Mouse (Mus musculus): ENCODE results near the gene Trim47. TPM values are rescaled to one million over a fixed set of nuclear protein-coding genes. Genes with fewer than 3 reads are reported as not detected.
"Not testable (repeated sequence)": the region's sequence is repeated elsewhere in the genome, so short reads cannot be mapped to it uniquely, and the experiment has no call there.

Gene Trim47
- total RNA-seq, 2 experiments from 2014 or later = 14.6 to 23.5 TPM

DNA sequence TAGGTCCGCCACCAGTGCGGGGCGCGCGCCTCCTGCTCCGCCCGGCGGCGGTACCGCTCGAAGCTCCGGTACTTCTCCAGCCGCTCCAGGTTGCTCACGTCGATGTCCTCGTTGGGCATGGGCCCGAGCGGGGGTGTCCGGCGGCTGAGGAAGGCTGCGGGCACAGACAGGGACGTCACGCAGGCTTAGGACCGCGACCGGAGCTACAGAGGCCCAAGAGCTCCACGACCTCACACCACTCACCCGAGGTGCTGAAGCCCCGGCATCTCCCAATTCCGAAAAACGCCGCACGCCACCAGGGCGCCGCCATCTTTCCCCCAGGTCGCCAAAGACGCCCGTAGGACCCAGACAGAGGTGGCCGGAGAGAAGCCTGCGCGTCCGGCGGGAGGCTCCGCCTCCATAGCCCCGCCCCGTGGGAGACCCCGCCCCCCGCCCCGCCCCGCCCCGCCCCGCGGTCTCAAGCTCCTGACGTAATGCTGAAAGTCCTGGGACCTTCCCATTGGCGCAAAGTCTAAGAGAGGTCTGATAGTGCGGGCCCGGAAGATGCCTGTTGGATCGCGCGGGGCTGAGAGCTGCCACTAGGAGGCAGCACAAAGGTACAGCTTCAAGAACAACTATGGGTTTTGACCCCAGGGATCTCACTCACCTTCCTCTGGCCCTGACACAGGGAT, 11.6 kb upstream of the Trim47 start, which contains the start of gene Mrpl38:
Gene Mrpl38 (minus strand): TSS at position 401 of the 671 bp plus-strand sequence.
- DNase-seq (ENCODE audit: low spot score in 2 of 2) = peak; percentile 78 to 81

GRCm38 (mm10) chr11:116138096-116138467, 11.1 kb upstream of the Trim47 start:
- no peak for DNase-seq (ENCODE audit: low spot score in 2 of 2)

- no peak for DNase-seq (ENCODE audit: low spot score in 2 of 2)
Measured at GRCm38 (mm10) chr11:116134171-116134570, 7.2 kb upstream of the Trim47 start.

DNA sequence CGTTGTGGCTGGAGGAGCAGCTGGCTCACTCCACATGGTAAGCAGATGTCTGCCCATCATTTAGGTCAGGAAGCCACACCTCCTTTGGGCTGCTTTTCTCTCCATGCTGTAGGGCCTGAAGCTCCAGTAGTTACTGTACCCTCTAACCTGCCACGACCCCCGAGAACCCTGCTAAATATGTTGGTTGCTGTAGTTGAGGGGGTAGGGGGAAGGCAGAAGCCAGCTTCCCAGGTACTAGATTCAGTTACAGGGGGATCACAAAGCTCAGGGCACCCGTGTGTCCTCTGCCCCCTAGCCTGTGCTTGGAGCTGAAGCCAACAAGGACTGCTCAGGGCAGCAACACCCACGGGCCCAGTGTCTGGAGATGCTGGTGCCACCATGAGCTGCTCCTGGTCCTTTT, 6.5 kb upstream of the Trim47 start:
- DNase-seq (ENCODE audit: low spot score in 2 of 2) = no peak

DNA sequence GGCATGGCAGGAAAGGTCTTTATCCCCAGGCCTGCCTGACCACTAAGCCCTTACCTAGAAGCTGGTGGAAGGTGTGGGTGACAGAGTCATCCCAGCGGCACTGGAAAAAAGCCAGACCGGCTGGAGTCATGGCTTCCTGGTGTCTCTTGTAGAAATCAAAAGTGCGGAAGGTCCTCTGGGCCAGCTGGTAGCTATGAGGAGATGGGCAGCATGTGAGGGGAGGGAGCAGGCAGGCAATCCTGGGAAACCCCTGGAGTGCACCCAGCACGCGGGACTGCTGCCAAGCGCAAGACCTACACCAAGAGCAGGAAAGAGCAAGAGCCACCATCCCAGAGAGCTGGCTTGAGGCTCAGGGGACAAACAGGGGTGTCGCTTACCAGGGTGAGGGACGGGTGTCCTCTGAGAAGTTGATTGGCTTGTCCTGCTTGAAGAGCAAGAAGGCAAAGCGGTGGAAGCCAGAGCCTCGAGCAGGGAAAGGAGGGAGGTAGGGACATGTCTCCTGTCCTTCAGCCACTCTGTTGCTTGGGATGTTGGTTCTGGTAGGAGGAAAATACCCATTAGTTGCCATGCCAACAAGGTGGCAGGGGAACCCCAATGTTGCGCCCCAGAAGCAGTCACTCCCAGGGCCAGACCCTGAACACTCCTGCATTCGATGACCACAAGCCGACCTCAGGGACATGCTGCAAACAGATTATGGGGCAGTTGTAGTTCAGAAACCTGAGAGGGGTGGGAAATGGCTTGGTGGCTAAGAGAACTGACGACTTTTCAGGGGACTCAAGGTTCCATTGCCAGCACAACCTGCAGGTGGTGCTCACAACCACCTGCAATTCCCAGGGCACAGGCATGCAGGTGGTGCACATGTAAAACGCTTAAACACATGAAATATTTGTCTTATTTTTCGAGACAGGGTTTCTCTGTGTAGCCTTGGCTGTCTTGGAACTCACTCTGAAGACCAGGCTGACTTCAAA, 5.6 kb upstream of the Trim47 start:
- DNase-seq (ENCODE audit: low spot score in 2 of 2) = no peak

DNA sequence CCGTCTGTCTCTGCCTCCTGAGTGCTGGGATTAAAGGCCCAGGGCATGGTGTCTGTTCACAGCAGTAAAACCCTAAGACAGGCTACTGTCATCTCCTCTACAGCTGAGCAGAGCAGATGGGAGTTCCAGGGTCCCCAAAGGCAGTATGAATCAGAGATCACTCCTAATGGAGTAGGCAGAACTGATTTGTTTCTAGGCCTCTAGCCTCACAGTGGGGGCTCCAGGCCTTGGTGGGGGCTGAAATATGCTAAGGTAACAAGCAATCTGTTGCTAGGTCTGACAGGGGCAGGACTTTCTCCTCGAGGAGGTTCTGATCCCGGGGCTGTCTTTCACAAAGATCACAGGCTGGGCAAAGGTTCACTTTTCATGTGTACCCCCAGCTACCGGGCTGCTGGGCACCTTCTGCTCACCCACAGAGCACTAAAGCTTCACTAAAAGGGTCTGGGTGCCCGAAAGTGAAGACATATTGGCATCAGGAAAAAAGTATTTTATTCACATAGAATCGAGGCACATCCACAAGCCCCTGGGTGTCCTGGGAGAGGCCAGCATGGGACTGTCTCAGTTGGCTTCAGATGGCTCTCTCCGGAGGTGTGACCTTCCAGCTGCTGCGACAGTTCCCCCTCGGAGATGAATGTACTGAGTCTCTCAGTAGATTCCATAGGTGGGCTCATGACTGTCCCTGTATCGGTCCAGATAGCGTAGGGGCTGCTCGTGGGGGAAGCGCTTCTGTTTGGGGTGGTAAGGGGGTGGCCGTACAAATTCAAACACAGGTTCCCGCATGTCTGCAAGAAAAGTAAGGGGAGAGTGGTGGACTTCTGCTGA, 4.5 kb upstream of the Trim47 start:
- no peak for DNase-seq (ENCODE audit: low spot score in 2 of 2)

GRCm38 (mm10) chr11:116130488-116131205, 3.6 kb upstream of the Trim47 start, which contains the start of gene Trim65:
TSS of gene Trim65 (minus strand) at chr11:116131128.
- DNase-seq (ENCODE audit: low spot score in 2 of 2) = peak; percentile 83 to 87

- DNase-seq (ENCODE audit: low spot score in 2 of 2) = no peak
Measured at GRCm38 (mm10) chr11:116129993-116130487, 3.0 kb upstream of the Trim47 start.

- DNase-seq (ENCODE audit: low spot score in 2 of 2) = no peak
Measured at GRCm38 (mm10) chr11:116129091-116129790, 2.2 kb upstream of the Trim47 start.

DNA sequence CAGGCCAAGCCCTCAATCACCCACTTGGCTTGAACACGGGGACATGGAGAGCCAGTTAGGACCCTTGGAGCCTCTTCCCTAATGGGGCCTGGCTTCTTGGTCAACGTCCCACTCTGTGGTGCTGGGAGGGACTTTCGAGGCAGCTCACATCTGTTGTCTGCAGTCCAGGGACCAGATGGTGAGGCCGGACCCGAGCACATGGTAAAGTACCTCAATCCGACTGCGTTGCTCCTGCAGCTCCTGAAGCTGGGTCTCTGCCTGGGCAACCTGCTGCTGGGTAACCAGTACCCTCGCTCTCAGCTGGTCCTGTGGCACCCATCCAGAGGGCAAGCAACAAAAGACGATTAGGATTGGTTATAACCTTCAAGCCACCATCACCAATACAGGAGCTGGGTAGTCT, 976 bp upstream of the Trim47 start:
- no peak for DNase-seq (ENCODE audit: low spot score in 2 of 2)

DNA sequence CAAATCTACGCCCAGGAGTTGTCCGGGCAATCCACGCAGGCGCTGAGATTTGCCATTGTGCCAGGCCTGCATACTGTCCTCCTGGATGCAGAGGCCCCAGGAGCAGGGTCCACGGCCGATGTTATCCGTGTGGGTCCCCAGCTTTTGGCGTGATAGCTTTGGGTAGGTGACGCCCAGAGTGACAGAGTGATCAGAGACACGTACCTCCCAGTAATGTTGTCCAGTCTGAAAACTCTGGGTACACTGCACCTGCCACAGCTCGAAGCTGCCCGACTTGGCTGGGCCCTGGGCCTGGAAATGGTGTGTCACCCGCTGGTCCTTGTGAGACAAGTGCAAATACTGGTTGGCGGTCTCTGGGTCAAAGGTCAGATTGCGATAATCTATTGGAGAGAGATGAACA, 749 bp downstream of the Trim47 start:
- no peak for DNase-seq (ENCODE audit: low spot score in 2 of 2)

- not testable (repeated sequence) for DNase-seq (ENCODE audit: low spot score in 2 of 2)
Measured at GRCm38 (mm10) chr11:116121731-116122245, 5.2 kb downstream of the Trim47 start.

DNA sequence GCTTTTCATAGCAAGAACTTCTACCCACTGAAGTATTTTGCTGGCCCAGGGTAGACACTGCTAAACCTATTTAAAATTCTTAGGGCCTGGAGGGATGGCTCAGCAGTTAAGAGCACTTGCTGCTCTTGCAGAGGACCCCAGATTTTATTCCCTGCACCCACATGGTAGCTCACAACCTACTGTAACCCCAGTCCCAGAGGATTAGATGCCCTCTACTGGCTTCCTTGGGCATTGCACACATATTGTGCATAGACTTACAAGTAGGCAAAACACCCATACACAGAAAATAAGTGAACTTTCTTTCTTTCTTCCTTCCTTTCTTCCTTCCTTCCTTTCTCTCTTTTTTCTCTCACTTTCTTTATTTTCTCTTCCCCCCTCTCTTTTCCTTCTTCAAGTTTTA, 9.2 kb downstream of the Trim47 start:
- no peak for DNase-seq (ENCODE audit: low spot score in 2 of 2)

DNA sequence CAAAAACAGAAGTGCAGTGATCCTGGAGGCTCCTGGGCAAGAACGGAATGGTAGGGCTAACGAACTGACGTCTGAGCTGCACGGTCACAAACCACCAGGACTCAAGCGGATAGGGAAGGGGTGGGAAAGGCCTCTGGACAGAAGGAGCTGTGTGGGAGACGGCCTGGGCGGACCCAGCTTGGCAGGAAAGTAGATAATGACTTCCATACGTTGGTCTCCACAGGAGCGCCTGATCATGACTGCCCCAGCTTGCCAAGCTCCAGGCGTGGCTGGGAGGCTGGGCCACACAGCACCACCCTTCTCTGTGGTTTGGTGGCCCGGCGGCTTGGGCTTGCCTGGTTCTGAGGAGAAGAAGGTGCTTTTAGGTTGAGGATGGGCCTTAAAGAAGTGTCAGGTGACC, 9.8 kb downstream of the Trim47 start:
- no peak for DNase-seq (ENCODE audit: low spot score in 2 of 2)

- DNase-seq (ENCODE audit: low spot score in 2 of 2) = no peak
Measured at GRCm38 (mm10) chr11:116111611-116112203, 15.3 kb downstream of the Trim47 start.

GRCm38 (mm10) chr11:116111067-116111466, 15.9 kb downstream of the Trim47 start:
- DNase-seq (ENCODE audit: low spot score in 2 of 2) = no peak

DNA sequence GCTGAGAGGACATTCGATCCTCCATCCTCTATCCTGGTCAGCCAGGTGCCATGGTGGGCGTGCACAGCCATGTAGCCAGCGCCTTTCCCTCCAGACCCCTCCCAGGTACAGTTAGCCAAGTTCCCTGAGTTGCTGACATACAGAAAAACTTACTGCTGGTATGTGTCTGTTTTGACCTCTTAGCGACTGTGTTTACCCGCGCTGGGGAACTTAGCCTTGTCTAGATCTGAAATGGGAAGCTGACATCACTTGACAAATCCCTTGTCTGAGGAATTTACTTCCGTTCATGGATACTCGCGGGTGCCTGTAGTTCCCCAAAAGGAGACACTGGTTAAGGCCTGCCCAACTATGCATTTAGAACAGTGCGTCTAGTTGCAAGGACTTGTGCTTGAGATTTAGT, 16.5 kb downstream of the Trim47 start:
- DNase-seq (ENCODE audit: low spot score in 2 of 2) = no peak

GRCm38 (mm10) chr11:116110131-116110530, 16.9 kb downstream of the Trim47 start:
- peak; percentile 67 to 80 for DNase-seq (ENCODE audit: low spot score in 2 of 2)

GRCm38 (mm10) chr11:116109441-116110081, 17.4 kb downstream of the Trim47 start:
- DNase-seq (ENCODE audit: low spot score in 2 of 2) = peak in 1 of 2 experiments; percentile 49

Measured in adrenal gland, adult 18-20 months (tissue).